Mouse (Mus musculus) forelimb bud, embryonic 11.5 days (tissue): ENCODE measurements around the gene Arsb.
"Not testable (repeated sequence)": the region's sequence is repeated elsewhere in the genome, so short reads cannot be mapped to it uniquely, and the experiment has no call there.

Source experiments
- DNase-seq: peaks from one replicate; pipeline ENCODE4 v3.0.0-alpha.2; 2012; ENCODE audit warnings: low read depth, low spot score

The Arsb gene

GRCm38 (mm10) chr13:93787647-93788046 lies 16.2 kb downstream of the Arsb start:
- DNase-seq, result no peak

GRCm38 (mm10) chr13:93792945-93793642 lies 21.7 kb downstream of the Arsb start:
- DNase-seq, result peak; percentile 84

DNA sequence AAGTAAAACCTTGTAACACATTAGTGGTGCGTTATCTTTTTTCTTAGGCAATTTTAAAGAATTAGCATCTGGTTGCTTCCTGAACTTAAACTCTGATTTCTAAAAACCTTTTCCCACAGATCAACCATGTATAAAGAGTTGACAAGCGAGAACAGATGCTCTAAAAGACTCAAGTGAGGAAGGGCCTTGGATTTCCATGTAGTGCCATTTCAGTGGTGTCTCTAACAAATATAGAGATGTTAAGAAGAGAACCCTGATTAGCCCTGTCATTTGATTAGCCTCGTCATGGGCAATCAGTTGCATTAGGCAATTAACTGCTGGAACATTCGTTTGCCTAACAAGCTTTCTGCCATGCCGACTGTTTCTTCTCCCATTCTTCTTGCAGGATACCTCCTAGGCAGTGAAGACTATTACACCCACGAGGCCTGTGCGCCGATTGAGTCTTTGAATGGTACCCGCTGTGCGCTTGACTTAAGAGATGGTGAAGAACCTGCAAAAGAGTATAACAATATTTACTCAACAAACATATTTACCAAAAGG lies 22.3 kb downstream of the Arsb start:
- DNase-seq, result no peak

DNA sequence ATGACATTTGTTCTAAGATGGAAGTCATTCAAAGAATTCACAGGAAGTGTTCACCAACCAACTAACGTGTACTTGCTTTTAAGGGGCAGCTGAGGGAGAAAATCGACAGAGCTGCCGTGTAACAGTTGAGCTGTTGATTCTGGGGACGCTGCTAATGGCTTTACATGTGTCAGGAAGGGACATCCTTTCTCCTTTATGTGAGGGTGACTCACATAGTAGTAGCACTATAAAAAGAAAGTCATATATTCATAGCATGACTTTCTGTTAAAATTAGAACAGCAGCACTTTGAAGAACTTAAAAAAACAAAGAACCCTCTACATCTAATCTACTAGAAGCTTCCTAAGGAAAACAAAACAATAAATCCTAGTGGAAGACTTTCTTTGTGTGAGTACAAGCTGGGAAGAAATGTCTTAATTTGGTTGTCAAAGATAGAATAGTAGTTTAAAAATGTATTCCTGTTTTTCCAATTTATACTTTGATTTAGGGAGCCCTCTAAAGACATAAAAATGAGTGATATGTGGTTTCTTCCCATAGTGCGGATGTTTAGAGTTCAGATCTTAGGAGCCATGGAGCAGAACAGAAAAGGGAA lies 25.7 kb downstream of the Arsb start:
- no peak for DNase-seq

DNA sequence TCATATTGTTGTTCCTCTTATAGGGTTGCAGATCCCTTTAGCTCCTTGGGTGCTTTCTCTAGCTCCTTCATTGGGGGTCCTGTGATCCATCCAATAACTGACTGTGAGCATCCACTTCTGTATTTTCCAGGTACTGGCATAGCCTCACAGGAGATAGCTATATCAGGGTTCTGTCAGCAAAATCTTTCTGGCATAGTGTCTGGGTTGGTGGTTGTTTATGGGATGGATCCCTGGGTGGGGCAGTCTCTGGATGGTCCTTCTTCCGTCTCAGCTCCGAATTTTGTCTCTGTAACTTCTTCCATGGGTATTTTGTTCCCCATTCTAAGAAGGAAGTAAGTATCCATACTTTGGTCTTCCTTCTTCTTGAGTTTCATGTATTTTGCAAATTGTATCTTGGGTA lies 38.9 kb downstream of the Arsb start:
- not testable (repeated sequence) for DNase-seq

DNA sequence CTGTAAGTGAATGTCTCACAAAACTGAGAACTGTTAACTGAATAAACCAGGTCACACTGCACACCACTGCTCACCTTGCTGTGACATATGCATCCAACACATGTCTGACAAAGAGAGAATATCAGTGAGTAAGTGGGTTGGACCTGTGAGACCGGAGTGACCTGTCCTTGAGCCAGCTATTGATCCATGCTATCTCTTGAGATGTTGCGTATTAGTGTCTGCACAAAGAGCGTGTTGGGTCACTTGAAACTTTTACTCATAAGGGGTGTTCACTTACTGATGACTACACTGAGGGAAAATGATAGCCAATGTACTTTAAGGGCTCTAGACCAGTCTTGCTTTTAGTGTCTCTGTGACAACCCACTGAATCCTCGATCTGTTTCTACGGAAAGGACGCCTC lies 42.7 kb downstream of the Arsb start:
- DNase-seq, result no peak

DNA sequence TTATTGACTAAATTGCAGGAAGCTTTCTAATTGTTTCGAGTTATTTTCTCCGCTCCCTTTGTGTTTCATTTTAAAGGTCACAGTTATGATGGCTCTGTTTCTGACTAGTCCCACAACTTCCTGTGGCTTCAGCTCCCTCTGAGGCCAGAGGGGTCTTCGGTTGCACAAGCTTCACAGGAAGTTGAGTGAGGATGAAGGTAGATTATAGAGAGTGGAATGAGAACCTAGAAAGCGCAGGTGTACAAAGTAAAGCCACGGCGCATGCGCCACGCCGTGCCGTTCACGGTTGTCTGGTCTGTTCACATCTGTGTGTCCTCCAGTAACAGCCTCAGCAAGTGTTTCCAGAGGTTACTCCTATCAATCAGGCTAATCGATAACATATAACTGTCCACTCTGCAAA lies 43.2 kb downstream of the Arsb start:
- DNase-seq, result no peak

- no peak for DNase-seq
Measured at GRCm38 (mm10) chr13:93815128-93815527, 43.7 kb downstream of the Arsb start.

- DNase-seq, result no peak
Measured at GRCm38 (mm10) chr13:93816127-93816526, 44.7 kb downstream of the Arsb start.

DNA sequence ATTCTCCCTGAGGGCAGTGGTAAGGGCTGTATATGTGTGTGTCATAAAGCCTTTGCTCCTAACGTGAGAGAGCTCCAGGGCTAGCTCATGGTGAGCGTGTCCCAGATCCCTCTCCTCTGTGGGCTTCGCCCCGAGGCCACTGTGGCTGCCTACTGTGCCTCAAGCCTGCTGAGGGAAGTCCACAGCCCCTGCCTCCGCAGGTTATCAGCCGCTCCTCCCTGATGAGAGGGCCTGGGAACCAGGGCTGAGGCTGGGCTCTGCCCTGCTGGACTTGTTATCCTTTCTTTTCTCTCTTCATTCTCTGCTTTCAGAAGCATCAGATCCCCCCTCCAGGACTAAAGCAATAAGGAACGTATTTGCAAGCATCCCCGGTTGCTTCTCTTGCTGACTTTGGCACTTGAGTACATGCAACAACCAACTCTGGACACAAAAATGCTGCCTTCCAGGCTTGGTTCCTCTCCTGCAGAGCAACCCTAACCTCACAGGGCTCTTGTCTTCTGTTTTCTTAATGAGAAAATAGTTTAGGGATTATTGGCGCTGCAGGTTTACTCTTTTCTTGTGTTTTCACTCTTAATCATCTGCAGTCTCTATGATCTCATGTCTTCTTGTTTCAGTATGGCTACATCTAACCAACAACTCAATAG lies 45.4 kb downstream of the Arsb start:
- no peak for DNase-seq

GRCm38 (mm10) chr13:93820173-93820572 lies 48.7 kb downstream of the Arsb start:
- DNase-seq, result no peak

DNA sequence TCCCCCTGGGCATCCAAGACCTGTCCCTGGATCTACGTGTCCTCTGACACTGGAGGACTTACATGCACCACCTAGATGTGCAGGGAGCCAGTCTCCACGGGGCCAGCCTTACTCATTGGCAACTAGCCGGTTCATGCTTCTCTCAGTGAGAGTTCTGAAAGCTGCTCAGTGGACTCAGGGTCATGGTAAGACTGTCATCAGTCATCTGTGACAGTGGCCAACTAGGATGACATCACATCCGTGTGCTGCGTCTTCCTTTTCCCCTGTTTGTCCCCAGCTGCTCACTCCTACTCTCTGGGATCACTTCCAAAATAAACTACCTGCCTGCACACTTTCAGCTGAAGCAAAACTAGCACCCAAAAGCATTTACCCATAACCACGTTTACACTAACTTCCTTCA lies 50.6 kb downstream of the Arsb start:
- no peak for DNase-seq

DNA sequence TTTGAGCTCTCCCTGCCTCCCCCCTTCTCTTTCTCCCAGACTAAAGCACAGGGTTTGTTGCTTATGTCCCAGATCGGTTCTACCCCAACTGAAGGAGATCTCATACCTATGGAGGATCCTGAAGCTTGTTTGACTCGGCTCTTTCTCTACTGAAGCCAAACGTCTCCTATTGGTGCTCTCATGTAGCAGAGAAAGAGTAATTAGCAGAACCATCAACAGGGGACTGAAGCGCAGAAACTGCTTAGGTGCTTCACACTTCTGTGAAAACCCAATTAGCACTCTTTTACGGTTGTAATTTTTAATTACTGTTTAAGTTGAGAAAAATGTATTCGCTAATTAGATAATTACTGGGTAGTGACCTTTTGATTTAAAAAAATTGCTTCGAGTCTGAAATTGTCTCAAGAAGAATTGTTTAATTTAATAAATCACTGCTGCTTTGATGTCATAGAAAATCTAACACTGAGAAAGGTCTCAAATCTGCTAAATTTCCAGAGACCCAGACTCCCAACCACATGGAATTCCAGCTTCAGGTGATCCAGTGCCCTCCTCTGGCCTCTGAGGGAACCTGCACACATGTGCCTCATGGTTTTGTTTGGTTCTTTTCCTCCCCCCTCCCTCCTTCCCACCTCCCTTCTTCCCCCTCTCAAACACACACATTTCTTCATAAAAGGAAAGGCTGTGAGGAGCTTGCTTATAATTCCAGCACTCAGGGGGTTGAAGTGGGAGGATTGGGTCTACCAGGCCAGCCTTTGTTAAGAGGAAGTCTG lies 54.5 kb downstream of the Arsb start:
- no peak for DNase-seq

GRCm38 (mm10) chr13:93827745-93828144 lies 56.3 kb downstream of the Arsb start:
- no peak for DNase-seq

DNA sequence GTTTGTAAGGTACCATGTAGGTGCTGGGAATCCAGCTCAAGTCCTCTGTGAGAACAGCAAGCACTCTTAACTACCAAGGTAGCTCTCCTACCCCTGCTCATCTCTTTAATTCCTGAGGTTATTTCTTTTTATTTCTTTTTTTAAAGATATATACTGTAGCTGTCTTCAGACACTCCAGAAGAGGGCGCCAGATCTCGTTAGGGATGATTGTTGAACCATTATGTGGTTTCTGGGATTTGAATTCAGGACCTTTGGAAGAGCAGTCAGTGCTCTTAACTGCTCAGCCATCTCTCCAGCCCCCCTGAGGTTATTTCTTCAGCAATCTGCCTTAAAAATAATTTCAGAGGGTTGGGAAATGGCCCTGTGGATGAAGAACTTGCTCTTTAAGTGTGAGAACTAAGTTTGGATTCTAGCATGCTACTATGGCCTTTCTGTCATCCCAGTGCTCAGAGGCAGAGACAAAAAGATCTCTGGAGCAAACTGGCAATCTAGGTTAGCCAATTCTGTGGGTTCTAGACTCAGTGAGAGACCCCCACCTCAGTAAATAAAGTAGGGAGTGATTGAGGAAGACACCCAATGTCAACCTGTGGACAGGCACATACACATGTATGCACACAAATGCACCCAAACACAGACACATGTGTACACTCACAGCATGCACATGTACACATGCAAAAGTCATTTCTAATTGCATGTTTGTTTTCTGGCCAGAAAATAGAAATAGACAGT lies 58.3 kb downstream of the Arsb start:
- no peak for DNase-seq

GRCm38 (mm10) chr13:93830294-93830645 lies 58.8 kb downstream of the Arsb start:
- no peak for DNase-seq

GRCm38 (mm10) chr13:93837481-93838225 lies 66.2 kb downstream of the Arsb start:
- no peak for DNase-seq

DNA sequence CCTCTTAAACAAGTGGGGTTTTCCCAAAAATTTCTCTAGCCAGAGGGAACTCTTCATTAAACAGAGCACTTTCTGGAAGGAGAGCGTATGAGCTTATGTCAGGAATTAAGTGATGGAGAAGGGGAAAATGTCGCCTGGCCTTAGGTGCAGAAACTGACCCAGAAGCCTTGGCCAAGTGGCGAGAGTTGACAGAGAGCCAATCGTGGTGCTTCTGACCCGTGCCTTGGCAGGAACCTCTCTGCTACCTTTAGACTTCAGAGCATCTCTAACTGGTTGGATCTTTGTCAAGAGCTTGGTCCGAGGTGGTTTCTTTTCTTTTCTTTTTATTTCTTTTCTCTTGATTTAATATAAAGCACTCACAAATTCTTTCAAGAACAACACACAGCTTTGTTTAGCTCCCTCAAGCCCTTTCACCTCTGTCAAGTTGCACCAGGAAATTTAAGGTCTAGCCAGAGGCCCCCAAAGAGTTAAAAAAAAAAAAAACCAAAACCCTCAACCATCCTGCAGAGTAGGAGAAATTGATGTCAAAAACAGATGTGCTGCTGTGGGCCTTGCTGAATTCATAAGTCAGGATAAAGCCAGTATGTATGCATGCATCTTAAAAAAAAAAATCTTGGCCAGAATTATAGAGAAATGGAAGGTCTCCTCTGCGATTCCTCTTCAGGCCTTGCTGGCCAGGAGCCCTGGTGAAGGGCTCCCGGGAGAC lies 67.2 kb downstream of the Arsb start:
- peak; percentile 78 for DNase-seq

DNA sequence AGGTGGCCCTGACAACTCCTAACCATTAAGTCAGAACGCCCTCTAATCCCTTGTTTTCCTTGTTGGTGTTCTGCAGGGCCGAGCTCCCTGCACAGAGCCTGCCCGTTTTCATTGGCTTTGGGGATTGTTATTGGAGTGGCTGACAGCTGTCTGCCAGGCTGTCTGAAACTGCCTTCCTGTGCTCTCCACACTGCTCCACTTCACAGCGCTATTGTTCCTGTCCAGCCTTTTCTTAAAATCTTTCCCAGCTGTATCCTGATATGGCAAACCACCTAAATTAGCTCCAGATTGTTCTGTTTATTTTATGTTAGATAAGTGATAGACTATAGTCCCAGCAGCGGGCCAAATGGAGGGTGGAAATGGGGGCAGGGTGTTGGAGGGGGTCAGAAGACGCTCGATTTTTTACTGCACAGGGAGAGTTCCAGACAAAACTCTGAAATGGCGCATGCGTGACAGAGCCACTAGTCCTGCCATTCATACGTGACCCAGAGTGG lies 67.8 kb downstream of the Arsb start:
- peak; percentile 89 for DNase-seq

DNA sequence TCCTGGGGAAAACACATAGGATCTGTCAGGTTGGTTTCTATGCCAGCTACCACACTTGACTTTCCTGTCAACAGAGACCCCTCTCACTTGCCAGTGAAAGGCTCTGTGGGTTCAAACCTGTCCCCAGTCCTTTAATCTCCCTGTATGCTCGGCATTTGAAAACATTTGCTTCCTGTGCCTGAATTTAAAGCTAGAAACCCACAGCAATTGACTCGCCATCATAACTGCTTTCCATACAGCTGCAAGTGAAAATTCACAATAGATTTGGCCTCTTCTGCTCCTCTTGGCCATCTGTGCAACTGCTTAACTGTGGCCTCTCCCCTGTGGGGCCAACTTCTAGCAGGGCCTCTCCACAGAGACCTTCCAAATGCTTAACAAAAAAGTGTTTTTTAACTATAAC lies 68.3 kb downstream of the Arsb start:
- no peak for DNase-seq
